ENCODE assay signal across 23 mouse cellular contexts in the genomic region with DNA sequence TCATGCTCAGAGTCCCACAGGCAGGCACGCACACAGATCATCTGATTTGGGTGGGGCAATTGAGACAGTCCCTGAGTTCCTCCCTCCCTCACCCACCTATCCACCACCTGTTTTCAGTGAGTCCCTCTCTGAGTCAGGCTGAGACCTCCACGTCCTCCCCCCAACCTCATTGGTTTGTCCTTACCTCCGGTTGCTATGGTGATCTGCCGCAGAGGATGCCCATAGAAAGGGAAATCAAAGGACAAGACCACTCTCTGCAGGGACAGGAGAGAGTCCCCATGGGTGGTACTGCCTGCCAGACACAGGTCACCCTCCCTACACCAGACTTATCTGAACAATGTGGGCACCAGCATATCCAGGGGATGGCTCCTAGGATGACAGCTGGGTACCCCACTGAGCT. TPM values are rescaled to one million over a fixed set of nuclear protein-coding genes. Genes with fewer than 3 reads are reported as not detected.
DNase-seq lines count a peak whose midpoint lies in the region; ATAC-seq and TF ChIP-seq lines count a peak whose summit lies in the region.
"Had no signal": no experiment of that assay in that cellular context is flagged by ENCODE, and none has a peak within 500 bp of the region (broad histone marks: within the 10 kb centered on the region; RNA-seq: fewer than 3 reads in every experiment).

No protein-coding gene starts in this region.

- ATAC-seq in forebrain, embryonic 11.5 days (replicated peaks; ENCODE audit: low FRiP score): no peak
- ATAC-seq in hindbrain, embryonic 15.5 days (ENCODE audit: low FRiP score, low read depth): peak; percentile 28; the same call in 1 of the 2 replicates
- ATAC-seq in hindbrain, embryonic 12.5 days (ENCODE audit: low FRiP score): no peak
- peak; percentile 55; the same call in 1 of the 2 replicates for ATAC-seq in hindbrain, embryonic 16.5 days
- ATAC-seq: intestine, postnatal 0 days; liver, embryonic 12.5 days; Patski had no signal

- no peak for TF ChIP-seq POLR2A in thymus, adult 2 months (IDR thresholded peaks at IDR 0.05; ENCODE audit: control insufficient read depth, extremely low read depth, insufficient read depth, low read length, poor library complexity)

- H3K27ac ChIP-seq in forebrain, embryonic 10.5 days: 0 out of 2 replicates have a peak overlapping the region, but pooled peaks have one; percentile 40
- no peak overlapping the region for H3K27ac ChIP-seq in forebrain, embryonic 11.5 days (ENCODE audit: low read depth, low read length)
- H3K27ac ChIP-seq in hindbrain, embryonic 15.5 days (replicated peaks): 0 out of 2 replicates have a peak overlapping the region, but pooled peaks have one; percentile 12
- H3K27ac ChIP-seq in hindbrain, embryonic 12.5 days: no peak overlapping the region
- H3K27ac ChIP-seq in hindbrain, embryonic 16.5 days (ENCODE audit: low read depth, low read length): no peak overlapping the region
- H3K27ac ChIP-seq in thymus, adult 2 months (ENCODE audit: control insufficient read depth, insufficient read depth, low read length): no peak overlapping the region
- H3K27ac ChIP-seq: embryonic facial prominence, embryonic 15.5 days; limb, embryonic 13.5 days; liver, embryonic 12.5 days; neural tube, embryonic 15.5 days; stomach, embryonic 15.5 days had no signal

- H3K27me3 ChIP-seq in forebrain, embryonic 10.5 days (ENCODE audit: poor library complexity, severe bottlenecking): no peaks in the 10 kb centered on the region
- no peaks in the 10 kb centered on the region for H3K27me3 ChIP-seq in forebrain, embryonic 11.5 days (ENCODE audit: control insufficient read depth, insufficient read depth, low read length)
- no peaks in the 10 kb centered on the region for H3K27me3 ChIP-seq in hindbrain, embryonic 15.5 days
- no peaks in the 10 kb centered on the region; the same call in 1 of the 2 replicates for H3K27me3 ChIP-seq in hindbrain, embryonic 12.5 days
- H3K27me3 ChIP-seq in hindbrain, embryonic 16.5 days (replicated peaks; ENCODE audit: control insufficient read depth, insufficient read depth, low read length): no peaks in the 10 kb centered on the region
- no peaks in the 10 kb centered on the region for H3K27me3 ChIP-seq in thymus, adult 2 months (ENCODE audit: control insufficient read depth, insufficient read depth, low read length)
- H3K27me3 ChIP-seq: embryonic facial prominence, embryonic 15.5 days; limb, embryonic 13.5 days; liver, embryonic 12.5 days; neural tube, embryonic 15.5 days; Patski; stomach, embryonic 15.5 days had no signal

- no peaks in the 10 kb centered on the region for H3K36me3 ChIP-seq in forebrain, embryonic 10.5 days (replicated peaks)
- no peaks in the 10 kb centered on the region for H3K36me3 ChIP-seq in forebrain, embryonic 11.5 days (ENCODE audit: control insufficient read depth, insufficient read depth, low read length)
- H3K36me3 ChIP-seq in hindbrain, embryonic 15.5 days: no peaks in the 10 kb centered on the region
- no peaks in the 10 kb centered on the region for H3K36me3 ChIP-seq in hindbrain, embryonic 12.5 days
- H3K36me3 ChIP-seq in hindbrain, embryonic 16.5 days (ENCODE audit: control insufficient read depth, insufficient read depth, low read length): no peaks in the 10 kb centered on the region
- peaks cover 7% of the 10 kb centered on the region; the same call in 1 of the 2 replicates for H3K36me3 ChIP-seq in thymus, adult 2 months (ENCODE audit: control insufficient read depth, insufficient read depth, low read length)
- H3K36me3 ChIP-seq: embryonic facial prominence, embryonic 15.5 days; limb, embryonic 13.5 days; liver, embryonic 12.5 days; neural tube, embryonic 15.5 days; stomach, embryonic 15.5 days had no signal

- DNase-seq in forebrain, embryonic 10.5 days (ENCODE audit: extremely low spot score, low spot score): no peak
- DNase-seq in forebrain, embryonic 11.5 days (ENCODE audit: low spot score): no peak
- DNase-seq in thymus, adult 2 months: no peak
- DNase-seq in thymus, postnatal 25 days: no peak
- DNase-seq: adrenal gland, adult 2 months; cerebellum, adult 2 months; gastrocnemius, postnatal 10 days; heart, adult 11 months; kidney, postnatal 4 days; lung, adult 18-20 months; lung, postnatal 10 days; right cerebral cortex, adult 18-20 months had no signal

- 56% methylated on average over 4 of the region's 4 CpGs for WGBS in forebrain, embryonic 10.5 days
- WGBS in forebrain, embryonic 11.5 days: 49% methylated on average over 4 of the region's 4 CpGs
- WGBS in hindbrain, embryonic 15.5 days: 28% methylated on average over 4 of the region's 4 CpGs
- 40% methylated on average over 4 of the region's 4 CpGs for WGBS in hindbrain, embryonic 12.5 days
- 26% methylated on average over 4 of the region's 4 CpGs for WGBS in hindbrain, embryonic 16.5 days
- 74% methylated on average over 4 of the region's 4 CpGs for WGBS in thymus, adult 2 months

- TF ChIP-seq CTCF in thymus, adult 2 months (IDR thresholded peaks at IDR 0.05; ENCODE audit: borderline replicate concordance, control insufficient read depth, extremely low read depth, insufficient read depth, low read length, poor library complexity): no peak

- H3K4me2 ChIP-seq in forebrain, embryonic 11.5 days (ENCODE audit: low read depth, low read length, severe bottlenecking): no peak overlapping the region
- H3K4me2 ChIP-seq in hindbrain, embryonic 15.5 days: no peak overlapping the region
- no peak overlapping the region for H3K4me2 ChIP-seq in hindbrain, embryonic 12.5 days (replicated peaks)
- H3K4me2 ChIP-seq in hindbrain, embryonic 16.5 days (ENCODE audit: low read length): no peak overlapping the region
- H3K4me2 ChIP-seq: embryonic facial prominence, embryonic 15.5 days; heart, embryonic 11.5 days; limb, embryonic 13.5 days; liver, embryonic 12.5 days; neural tube, embryonic 15.5 days; stomach, embryonic 15.5 days had no signal

- H3K9ac ChIP-seq in forebrain, embryonic 11.5 days (ENCODE audit: low read length): no peak overlapping the region
- no peak overlapping the region for H3K9ac ChIP-seq in hindbrain, embryonic 15.5 days
- no peak overlapping the region for H3K9ac ChIP-seq in hindbrain, embryonic 12.5 days
- H3K9ac ChIP-seq in hindbrain, embryonic 16.5 days (ENCODE audit: low read depth, low read length): no peak overlapping the region
- H3K9ac ChIP-seq: embryonic facial prominence, embryonic 15.5 days; limb, embryonic 13.5 days; liver, embryonic 12.5 days; neural tube, embryonic 15.5 days; stomach, embryonic 15.5 days had no signal

- no peaks in the 10 kb centered on the region for H3K9me3 ChIP-seq in forebrain, embryonic 10.5 days
- H3K9me3 ChIP-seq in forebrain, embryonic 11.5 days (ENCODE audit: control insufficient read depth, low read length): no peaks in the 10 kb centered on the region
- H3K9me3 ChIP-seq in hindbrain, embryonic 15.5 days: no peaks in the 10 kb centered on the region
- no peaks in the 10 kb centered on the region for H3K9me3 ChIP-seq in hindbrain, embryonic 12.5 days (replicated peaks)
- H3K9me3 ChIP-seq in hindbrain, embryonic 16.5 days (ENCODE audit: control insufficient read depth, low read length): no peaks in the 10 kb centered on the region
- H3K9me3 ChIP-seq: embryonic facial prominence, embryonic 15.5 days; limb, embryonic 13.5 days; liver, embryonic 12.5 days; neural tube, embryonic 15.5 days; stomach, embryonic 15.5 days had no signal

- H3K4me3 ChIP-seq in forebrain, embryonic 10.5 days: no peak overlapping the region; the same call in 1 of the 2 replicates
- H3K4me3 ChIP-seq in forebrain, embryonic 11.5 days (ENCODE audit: low read depth, low read length): no peak overlapping the region
- no peak overlapping the region for H3K4me3 ChIP-seq in hindbrain, embryonic 15.5 days
- H3K4me3 ChIP-seq in hindbrain, embryonic 12.5 days: no peak overlapping the region
- H3K4me3 ChIP-seq in hindbrain, embryonic 16.5 days (ENCODE audit: low read length): no peak overlapping the region
- H3K4me3 ChIP-seq in thymus, adult 2 months (ENCODE audit: control insufficient read depth, insufficient read depth, low read length): no peak overlapping the region
- H3K4me3 ChIP-seq: embryonic facial prominence, embryonic 15.5 days; limb, embryonic 13.5 days; liver, embryonic 12.5 days; neural tube, embryonic 15.5 days; stomach, embryonic 15.5 days had no signal

- H3K4me1 ChIP-seq in forebrain, embryonic 10.5 days: peaks cover 31% of the 10 kb centered on the region
- H3K4me1 ChIP-seq in forebrain, embryonic 11.5 days (replicated peaks; ENCODE audit: control insufficient read depth, insufficient read depth, low read length): no peaks in the 10 kb centered on the region
- peaks cover 26% of the 10 kb centered on the region for H3K4me1 ChIP-seq in hindbrain, embryonic 15.5 days (replicated peaks)
- peaks cover 21% of the 10 kb centered on the region for H3K4me1 ChIP-seq in hindbrain, embryonic 12.5 days
- peaks cover 16% of the 10 kb centered on the region for H3K4me1 ChIP-seq in hindbrain, embryonic 16.5 days (ENCODE audit: control insufficient read depth, insufficient read depth, low read depth, low read length)
- H3K4me1 ChIP-seq in thymus, adult 2 months (replicated peaks; ENCODE audit: control insufficient read depth, insufficient read depth, low read length): peaks cover 45% of the 10 kb centered on the region
- H3K4me1 ChIP-seq: limb, embryonic 13.5 days; stomach, embryonic 15.5 days had no signal

RNA-seq across cellular contexts. Expression of gene Plxdc1, which starts 30.3 kb away (rescaled TPM):
- polyA plus RNA-seq in forebrain, embryonic 10.5 days (2016; fragmentation: Nextera tagmentation; extraction: Ambion mirVana): 0.11 and 0.16 TPM in 2 replicates
- 0.20 TPM in 1 of 2 replicates, not detected in the other for polyA plus RNA-seq in forebrain, embryonic 11.5 days (2014; fragmentation: Nextera tagmentation; extraction: Ambion mirVana)
- 1.4 and 1.5 TPM in 2 replicates for polyA plus RNA-seq in hindbrain, embryonic 15.5 days (2015; fragmentation: Nextera tagmentation; extraction: Ambion mirVana)
- polyA plus RNA-seq in hindbrain, embryonic 12.5 days (2016; fragmentation: Nextera tagmentation; extraction: Ambion mirVana): 0.13 and 0.26 TPM in 2 replicates
- polyA plus RNA-seq in hindbrain, embryonic 16.5 days (2015; fragmentation: Nextera tagmentation; extraction: Ambion mirVana): 2.1 and 2.8 TPM in 2 replicates
- polyA plus RNA-seq in thymus, adult 2 months (2012; rRNA removed): 77.5 and 94.1 TPM in 2 replicates
- polyA plus RNA-seq: heart, embryonic 11.5 days had no signal

RNA-seq across cellular contexts. Expression of gene Arl5c, which starts 40.1 kb away (rescaled TPM):
- polyA plus RNA-seq in forebrain, embryonic 10.5 days (2016; fragmentation: Nextera tagmentation; extraction: Ambion mirVana): 15.2 and 17.6 TPM in 2 replicates
- polyA plus RNA-seq in forebrain, embryonic 11.5 days (2014; fragmentation: Nextera tagmentation; extraction: Ambion mirVana): 10.4 and 12.3 TPM in 2 replicates
- polyA plus RNA-seq in hindbrain, embryonic 15.5 days (2015; fragmentation: Nextera tagmentation; extraction: Ambion mirVana): 12.9 and 13.7 TPM in 2 replicates
- polyA plus RNA-seq in hindbrain, embryonic 12.5 days (2016; fragmentation: Nextera tagmentation; extraction: Ambion mirVana): 5.7 and 7.0 TPM in 2 replicates
- 7.3 and 7.6 TPM in 2 replicates for polyA plus RNA-seq in hindbrain, embryonic 16.5 days (2015; fragmentation: Nextera tagmentation; extraction: Ambion mirVana)
- 181 and 217 TPM in 2 replicates for polyA plus RNA-seq in thymus, adult 2 months (2012; rRNA removed)

Comparison
In these comparisons a context has a peak if more than half of its experiments do, and no peak if none do; other contexts are left out.
1. H3K27ac ChIP-seq: peak in forebrain, embryonic 10.5 days (single experiment) and hindbrain, embryonic 15.5 days (single experiment); none in forebrain, embryonic 11.5 days (single experiment), hindbrain, embryonic 12.5 days (single experiment), hindbrain, embryonic 16.5 days (single experiment) and thymus, adult 2 months (single experiment).
2. ATAC-seq: peak in hindbrain, embryonic 15.5 days (single experiment) and hindbrain, embryonic 16.5 days (single experiment); none in forebrain, embryonic 11.5 days (single experiment) and hindbrain, embryonic 12.5 days (single experiment).
3. RNA of gene Plxdc1, which starts 30.3 kb away (polyA plus RNA-seq): 77.5 to 94.1 TPM in thymus, adult 2 months; 2.1 to 2.8 TPM in hindbrain, embryonic 16.5 days, 1.4 to 1.5 TPM in hindbrain, embryonic 15.5 days, 0.13 to 0.26 TPM in hindbrain, embryonic 12.5 days, 0.20 TPM in forebrain, embryonic 11.5 days and 0.11 to 0.16 TPM in forebrain, embryonic 10.5 days; every median in the first group is over 10 times any median in the second.